Mouse (Mus musculus) gastrocnemius, postnatal 25 days (tissue): ENCODE data around the gene Cdk5rap1. TPM values are rescaled to one million over a fixed set of nuclear protein-coding genes. Genes with fewer than 3 reads are reported as not detected.
"Not testable (repeated sequence)": the region's sequence is repeated elsewhere in the genome, so short reads cannot be mapped to it uniquely, and the experiment has no call there.

Experiments
- DNase-seq: peaks from one replicate; pipeline ENCODE4 v3.0.0; 2022
- total RNA-seq, 2 experiments: library from RNA; stranded (reverse); gene quantifications; 1 replicate in 1 of 2; 2 replicates in 1 of 2; pipeline ENCODE4 v1.2.3; 2021

Gene Cdk5rap1
- total RNA-seq, 2 experiments from 2014 or later, result 11.0 to 12.3 TPM

- DNase-seq, result peak; percentile 87
These were observed 2.2 kb upstream of the Cdk5rap1 start for GRCm38 (mm10) chr2:154374807-154375601.

- DNase-seq, result peak; percentile 54
These were observed 1.3 kb upstream of the Cdk5rap1 start for GRCm38 (mm10) chr2:154373961-154374632.

GRCm38 (mm10) chr2:154372151-154372829 is 520 bp downstream of the Cdk5rap1 start:
- peak; percentile 85 for DNase-seq

DNA sequence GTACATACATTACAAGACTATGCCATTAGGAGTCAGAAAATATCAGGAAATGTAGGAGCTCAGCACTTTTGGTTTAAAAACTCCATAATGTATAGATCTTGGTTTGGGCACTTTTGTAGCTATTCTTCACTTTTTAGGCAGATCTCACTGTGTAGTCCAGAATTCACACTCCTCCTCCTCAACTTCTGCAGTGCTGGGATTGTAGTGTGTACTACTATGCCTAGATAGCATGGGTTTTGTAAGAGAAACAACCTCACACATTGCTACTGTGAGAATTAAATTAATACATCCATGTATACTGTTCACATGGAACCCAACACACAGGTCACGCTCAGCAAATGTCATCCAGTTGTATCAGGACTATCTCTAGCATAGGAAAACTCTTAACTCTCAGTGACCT is 5.3 kb downstream of the Cdk5rap1 start:
- DNase-seq, result no peak

DNA sequence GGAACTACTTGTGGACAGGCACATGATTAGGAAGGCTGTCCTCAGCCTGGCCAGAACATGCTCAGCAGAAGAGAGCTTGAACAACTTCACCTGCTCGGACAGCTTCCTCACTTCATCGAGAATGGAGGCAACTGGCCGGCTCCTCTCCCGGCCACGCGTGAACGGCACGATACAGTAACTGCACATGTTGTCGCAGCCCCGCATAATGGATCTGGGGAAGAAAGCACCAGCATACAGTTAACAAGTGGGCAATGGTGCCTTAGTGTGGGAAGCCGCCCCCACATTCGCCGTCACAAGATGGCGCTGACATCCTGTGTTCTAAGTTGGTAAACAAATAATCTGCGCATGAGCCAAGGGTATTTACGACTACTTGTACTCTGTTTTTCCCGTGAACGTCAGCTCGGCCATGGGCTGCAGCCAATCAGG is 18.8 kb downstream of the Cdk5rap1 start:
- not testable (repeated sequence) for DNase-seq

DNA sequence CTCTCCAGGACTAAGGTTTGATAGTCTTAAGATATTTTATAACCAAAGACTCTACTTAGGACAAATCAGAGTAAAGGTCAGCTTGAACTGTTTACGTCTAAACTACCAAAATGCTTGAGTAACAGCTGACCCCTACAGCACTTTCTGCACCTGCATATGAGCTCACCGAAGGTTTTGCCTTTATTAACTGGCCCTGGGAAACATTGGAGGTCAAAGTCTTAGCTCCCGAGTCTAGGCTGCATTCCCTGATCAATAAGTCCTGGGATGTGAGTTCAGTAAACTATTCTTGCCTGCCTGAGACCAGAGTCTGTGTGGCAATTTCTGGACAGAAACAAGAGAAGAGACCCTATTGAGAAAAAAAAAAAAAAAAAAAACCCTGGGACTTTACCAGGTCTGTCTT is 24.7 kb downstream of the Cdk5rap1 start:
- DNase-seq, result no peak

DNA sequence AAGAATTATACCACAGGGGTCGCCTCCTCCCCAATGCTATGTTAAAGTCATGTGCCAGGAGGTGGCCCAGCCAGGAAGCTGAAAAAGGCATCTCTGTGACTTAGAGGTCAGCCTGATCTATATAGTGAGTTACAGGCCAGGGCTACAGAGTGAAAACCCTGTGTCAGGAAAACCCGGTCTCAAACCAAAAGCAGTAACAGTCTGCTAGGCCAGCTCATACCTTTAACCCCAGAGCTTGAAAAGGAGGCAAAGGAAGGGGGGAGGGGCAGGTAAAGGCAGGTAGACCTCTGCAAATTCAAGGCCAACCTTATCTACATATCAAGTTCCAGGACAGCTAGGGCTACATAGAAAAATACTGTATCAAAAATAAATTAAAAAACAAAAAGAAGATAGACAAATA is 33.5 kb downstream of the Cdk5rap1 start:
- no peak for DNase-seq

- no peak for DNase-seq
These were observed 34.6 kb downstream of the Cdk5rap1 start for GRCm38 (mm10) chr2:154338161-154338560.

DNA sequence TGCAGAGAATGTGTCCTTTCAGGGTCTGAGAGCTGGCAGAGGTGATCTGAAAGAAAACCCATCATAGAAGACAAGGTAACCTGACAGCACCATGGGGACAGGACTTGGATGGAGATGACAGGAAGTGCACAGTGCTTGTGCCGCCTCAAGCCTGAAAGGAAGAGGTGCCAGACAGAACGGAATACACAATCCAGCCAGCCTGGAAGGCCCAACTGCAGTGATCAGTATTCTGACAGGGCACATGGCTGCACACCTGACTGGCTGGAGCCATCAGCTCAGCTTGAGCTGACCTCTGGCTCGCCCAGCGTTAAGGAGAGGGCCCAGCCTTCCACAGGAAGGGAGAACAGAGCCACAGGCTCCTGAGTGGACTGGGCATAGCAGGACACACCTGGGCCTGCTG is 37.2 kb downstream of the Cdk5rap1 start:
- DNase-seq, result no peak

- DNase-seq, result no peak
These were observed 46.0 kb downstream of the Cdk5rap1 start for GRCm38 (mm10) chr2:154326852-154327251.

GRCm38 (mm10) chr2:154313771-154314170 is 59.0 kb downstream of the Cdk5rap1 start:
- DNase-seq, result not testable (repeated sequence)

GRCm38 (mm10) chr2:154306927-154307326 is 65.9 kb downstream of the Cdk5rap1 start, which contains the start of gene Bpifb9b:
TSS of gene Bpifb9b (plus strand) at chr2:154307227.
- not testable (repeated sequence) for DNase-seq

DNA sequence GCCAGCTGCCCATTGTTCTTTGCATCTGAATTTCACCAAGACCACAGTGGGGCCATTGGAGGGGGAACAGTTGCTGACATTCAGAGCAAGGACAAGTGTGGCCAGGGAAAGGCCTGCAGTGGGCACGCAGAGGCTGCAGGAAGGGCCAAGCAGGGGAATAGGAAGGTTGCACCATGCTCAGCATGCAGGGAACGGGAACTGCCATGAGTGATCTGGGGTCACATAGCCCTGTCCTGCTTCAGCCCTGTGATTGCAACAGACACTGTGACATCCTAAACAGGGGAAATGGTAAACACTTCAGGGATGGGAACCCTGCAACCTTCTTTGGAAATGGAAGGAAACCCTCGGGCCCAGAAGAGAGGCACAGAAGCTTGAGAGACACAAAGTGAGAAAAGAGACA is 68.2 kb downstream of the Cdk5rap1 start:
- DNase-seq, result not testable (repeated sequence)

DNA sequence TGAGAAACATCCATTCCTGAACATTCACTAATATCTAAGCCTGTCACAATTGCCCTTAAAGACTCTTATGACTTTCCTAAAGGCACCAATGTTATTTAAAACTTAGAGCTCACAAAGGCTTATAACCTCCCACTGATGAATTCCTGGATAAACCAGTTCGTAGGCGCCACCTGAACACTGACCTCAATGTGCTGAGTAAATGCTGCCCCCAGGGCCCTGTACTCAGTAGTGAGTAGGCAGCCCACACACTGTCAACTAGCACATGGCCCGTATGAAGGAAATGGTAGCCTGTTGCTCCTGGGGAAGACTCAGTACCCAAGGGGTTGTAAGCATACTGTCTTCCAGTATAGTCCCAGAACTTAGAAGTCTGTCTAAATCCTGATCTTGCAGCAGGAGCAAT is 71.0 kb downstream of the Cdk5rap1 start:
- no peak for DNase-seq

DNA sequence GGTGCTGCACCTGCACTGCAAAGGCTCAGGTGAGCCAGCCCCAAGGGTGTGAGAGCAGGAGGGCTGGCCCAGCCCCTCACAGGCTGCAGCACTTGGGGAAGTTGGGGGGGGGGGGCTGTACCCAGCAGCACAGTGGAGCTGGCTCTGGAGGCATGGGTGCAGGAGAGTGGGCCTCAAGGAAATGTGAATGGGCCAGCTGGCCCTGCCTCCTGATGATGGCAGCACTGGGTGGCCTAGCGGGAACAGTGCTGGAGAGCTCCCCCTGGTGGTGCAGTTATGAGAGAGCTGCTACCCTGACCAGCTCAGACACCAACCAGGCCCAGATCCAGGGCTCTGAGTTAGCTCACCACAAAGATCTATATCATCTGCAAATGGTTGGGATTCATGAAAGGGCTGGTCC is 72.3 kb downstream of the Cdk5rap1 start:
- peak; percentile 27 for DNase-seq

DNA sequence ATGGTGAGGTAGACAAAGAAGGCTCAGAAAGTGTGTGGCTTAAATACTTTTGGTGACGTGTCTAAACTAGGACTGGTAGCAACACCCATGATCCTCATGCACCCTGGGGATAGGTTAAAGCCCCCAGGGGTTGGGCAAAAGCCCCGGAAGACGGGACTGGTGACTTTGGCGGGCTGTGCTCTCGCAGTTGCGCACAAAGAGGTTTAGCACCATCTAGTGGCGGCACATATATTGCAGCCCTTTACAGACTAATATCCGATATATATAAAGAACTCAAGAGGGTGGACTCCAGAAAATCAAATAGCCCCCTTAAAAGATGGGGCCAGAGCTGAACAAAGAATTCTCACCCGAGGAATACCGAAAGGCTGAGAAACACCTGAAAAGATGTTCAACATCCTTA is 78.1 kb downstream of the Cdk5rap1 start:
- not testable (repeated sequence) for DNase-seq

- no peak for DNase-seq
These were observed 80.0 kb downstream of the Cdk5rap1 start for GRCm38 (mm10) chr2:154292833-154293232.

DNA sequence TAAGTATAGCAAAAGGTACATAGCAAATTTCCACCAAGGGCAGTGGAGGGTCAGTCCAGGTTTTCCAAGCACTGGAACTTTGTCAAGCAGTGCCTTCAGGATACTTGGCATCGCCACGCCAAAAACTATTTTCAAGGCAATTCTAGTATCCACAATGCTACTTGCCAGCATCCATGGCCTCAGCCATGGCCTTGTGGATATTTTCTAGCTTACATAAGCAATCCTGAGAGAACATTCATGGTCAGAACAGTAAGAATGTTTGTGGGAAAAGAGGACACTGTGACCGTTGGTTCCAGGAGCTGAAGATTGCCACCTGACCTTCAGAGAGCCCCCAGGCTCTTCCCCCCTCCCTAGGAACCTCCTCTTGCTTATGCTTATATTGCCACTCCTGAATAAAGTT is 80.9 kb downstream of the Cdk5rap1 start:
- not testable (repeated sequence) for DNase-seq
